ENCODE assay signal across 29 mouse cellular contexts in genomic region chr2:65249575-65249974, GRCm38 (mm10). TPM values are rescaled to one million over a fixed set of nuclear protein-coding genes. Genes with fewer than 3 reads are reported as not detected.
DNase-seq lines count a peak whose midpoint lies in the region; ATAC-seq and TF ChIP-seq lines count a peak whose summit lies in the region.
"Had no signal": no experiment of that assay in that cellular context is flagged by ENCODE, and none has a peak within 500 bp of the region (broad histone marks: within the 10 kb centered on the region; RNA-seq: fewer than 3 reads in every experiment).

No protein-coding gene starts in this region.

- H3K4me1 ChIP-seq in kidney, embryonic 16.5 days (ENCODE audit: insufficient read depth, low read length) = peaks cover 3% of the 10 kb centered on the region; the same call in 1 of the 2 replicates
- 0 out of 2 replicates have a peak, but pooled peaks cover 1% of the 10 kb centered on the region for H3K4me1 ChIP-seq in intestine, embryonic 14.5 days (replicated peaks; ENCODE audit: control insufficient read depth, insufficient read depth, low read length)
- H3K4me1 ChIP-seq in intestine, postnatal 0 days (replicated peaks; ENCODE audit: control insufficient read depth, insufficient read depth, low read length) = no peaks in the 10 kb centered on the region; the same call in 1 of the 2 replicates
- H3K4me1 ChIP-seq: embryonic facial prominence, embryonic 12.5 days; hindbrain, embryonic 10.5 days; hindbrain, embryonic 15.5 days; limb, embryonic 13.5 days; lung, embryonic 15.5 days; midbrain, embryonic 10.5 days; midbrain, embryonic 15.5 days had no signal

- peak; percentile 48 for DNase-seq in adrenal gland, postnatal 14 days
- DNase-seq in adrenal gland, adult 8-10 months = no peak
- DNase-seq in kidney, postnatal 14 days = no peak
- no peak for DNase-seq in intestine, embryonic 14.5 days (ENCODE audit: low spot score)
- DNase-seq in MN1 (ENCODE audit: low spot score) = no peak
- DNase-seq: cerebellum, adult 11-12 months; cerebellum, adult 9-11 months; embryo, embryonic 11 days; gastrocnemius, postnatal 14 days; heart, adult 2 months; heart, postnatal 10 days; kidney, postnatal 25 days; retina, postnatal 1 day; right cerebral cortex, postnatal 14 days; thymus, postnatal 25 days had no signal

- no peaks in the 10 kb centered on the region for H3K27me3 ChIP-seq in kidney, embryonic 16.5 days (ENCODE audit: insufficient read depth, low read length)
- H3K27me3 ChIP-seq in intestine, embryonic 14.5 days (replicated peaks; ENCODE audit: control insufficient read depth, insufficient read depth, low read length) = no peaks in the 10 kb centered on the region
- no peaks in the 10 kb centered on the region for H3K27me3 ChIP-seq in intestine, postnatal 0 days (replicated peaks; ENCODE audit: control insufficient read depth, insufficient read depth, low read length)
- H3K27me3 ChIP-seq: embryonic facial prominence, embryonic 12.5 days; heart, embryonic 13.5 days; hindbrain, embryonic 15.5 days; limb, embryonic 13.5 days; lung, embryonic 15.5 days; midbrain, embryonic 15.5 days had no signal

- H3K9ac ChIP-seq in kidney, embryonic 16.5 days (replicated peaks; ENCODE audit: low read length) = no peak overlapping the region
- no peak overlapping the region for H3K9ac ChIP-seq in intestine, embryonic 14.5 days (ENCODE audit: low read length)
- no peak overlapping the region for H3K9ac ChIP-seq in intestine, postnatal 0 days (ENCODE audit: low read depth, low read length)
- H3K9ac ChIP-seq: embryonic facial prominence, embryonic 12.5 days; heart, embryonic 13.5 days; hindbrain, embryonic 15.5 days; limb, embryonic 13.5 days; lung, embryonic 15.5 days; midbrain, embryonic 15.5 days had no signal

- peak overlapping the region; percentile 24; the same call in 1 of the 2 replicates for H3K27ac ChIP-seq in kidney, embryonic 16.5 days (ENCODE audit: low read length)
- H3K27ac ChIP-seq in intestine, embryonic 14.5 days (ENCODE audit: low read depth) = peak overlapping the region; percentile 22; the same call in 1 of the 2 replicates
- no peak overlapping the region for H3K27ac ChIP-seq in intestine, postnatal 0 days (ENCODE audit: low read depth, low read length)
- H3K27ac ChIP-seq: embryonic facial prominence, embryonic 12.5 days; heart, adult 2 months; hindbrain, embryonic 10.5 days; hindbrain, embryonic 15.5 days; limb, embryonic 13.5 days; lung, embryonic 15.5 days; midbrain, embryonic 10.5 days; midbrain, embryonic 15.5 days had no signal

- no peaks in the 10 kb centered on the region for H3K36me3 ChIP-seq in kidney, embryonic 16.5 days (ENCODE audit: insufficient read depth, low read length)
- H3K36me3 ChIP-seq in intestine, embryonic 14.5 days (ENCODE audit: control insufficient read depth, insufficient read depth, low read length) = no peaks in the 10 kb centered on the region
- no peaks in the 10 kb centered on the region for H3K36me3 ChIP-seq in intestine, postnatal 0 days (ENCODE audit: control insufficient read depth, insufficient read depth)
- H3K36me3 ChIP-seq: embryonic facial prominence, embryonic 12.5 days; heart, embryonic 13.5 days; hindbrain, embryonic 10.5 days; hindbrain, embryonic 15.5 days; limb, embryonic 13.5 days; lung, embryonic 15.5 days; midbrain, embryonic 10.5 days; midbrain, embryonic 15.5 days had no signal

- peak; percentile 75; the same call in 1 of the 2 replicates for ATAC-seq in kidney, embryonic 16.5 days (ENCODE audit: low FRiP score, low TSS enrichment)
- no peak for ATAC-seq in intestine, embryonic 14.5 days (replicated peaks; ENCODE audit: low FRiP score, low TSS enrichment, low read depth)
- ATAC-seq in intestine, postnatal 0 days = peak; percentile 56
- ATAC-seq: forebrain, embryonic 14.5 days; inflammation-experienced regulatory T-cells, adult 6 months; midbrain, embryonic 15.5 days had no signal

- no peaks in the 10 kb centered on the region for H3K9me3 ChIP-seq in kidney, embryonic 16.5 days (ENCODE audit: low read length)
- no peaks in the 10 kb centered on the region for H3K9me3 ChIP-seq in intestine, embryonic 14.5 days (ENCODE audit: control insufficient read depth, low read length)
- H3K9me3 ChIP-seq in intestine, postnatal 0 days (ENCODE audit: control insufficient read depth) = no peaks in the 10 kb centered on the region
- H3K9me3 ChIP-seq: embryonic facial prominence, embryonic 12.5 days; heart, embryonic 13.5 days; hindbrain, embryonic 10.5 days; hindbrain, embryonic 15.5 days; limb, embryonic 13.5 days; lung, embryonic 15.5 days; midbrain, embryonic 10.5 days; midbrain, embryonic 15.5 days had no signal

- no peak overlapping the region for H3K4me3 ChIP-seq in kidney, embryonic 16.5 days (ENCODE audit: low read length)
- no peak overlapping the region for H3K4me3 ChIP-seq in intestine, embryonic 14.5 days (ENCODE audit: low read depth, low read length)
- H3K4me3 ChIP-seq in intestine, postnatal 0 days (ENCODE audit: low read depth, low read length) = no peak overlapping the region
- H3K4me3 ChIP-seq: embryonic facial prominence, embryonic 12.5 days; heart, adult 2 months; heart, embryonic 13.5 days; hindbrain, embryonic 10.5 days; hindbrain, embryonic 15.5 days; limb, embryonic 13.5 days; lung, embryonic 15.5 days; midbrain, embryonic 10.5 days; midbrain, embryonic 15.5 days had no signal

- WGBS in kidney, embryonic 16.5 days = 30% methylated on average over 2 of the region's 2 CpGs
- 29% methylated on average over 2 of the region's 2 CpGs for WGBS in intestine, embryonic 14.5 days
- 20% methylated on average over 2 of the region's 2 CpGs for WGBS in intestine, postnatal 0 days

- no peak for TF ChIP-seq CTCF in intestine, postnatal 0 days (IDR thresholded peaks at IDR 0.05; ENCODE audit: low read depth)

- H3K4me2 ChIP-seq in kidney, embryonic 16.5 days (replicated peaks; ENCODE audit: low read depth, low read length) = no peak overlapping the region
- H3K4me2 ChIP-seq in intestine, embryonic 14.5 days (ENCODE audit: low read length) = no peak overlapping the region
- H3K4me2 ChIP-seq in intestine, postnatal 0 days (replicated peaks; ENCODE audit: low read depth) = no peak overlapping the region
- H3K4me2 ChIP-seq: embryonic facial prominence, embryonic 12.5 days; heart, embryonic 13.5 days; hindbrain, embryonic 15.5 days; limb, embryonic 13.5 days; liver, embryonic 11.5 days; lung, embryonic 15.5 days; midbrain, embryonic 15.5 days had no signal

RNA-seq across cellular contexts. Expression of gene Cobll1, which starts 10.4 kb away (rescaled TPM):
- total RNA-seq in adrenal gland, postnatal 14 days (2021) = 189 and 216 TPM in 2 replicates
- total RNA-seq in adrenal gland, adult 8-10 months (2022) = 100 to 1,000 TPM; 247 to 481 (median 339) TPM
- 21.2 and 25.9 TPM in 2 replicates for polyA plus RNA-seq in kidney, embryonic 16.5 days (2015; fragmentation: Nextera tagmentation; extraction: Ambion mirVana)
- polyA plus RNA-seq in intestine, embryonic 14.5 days (2014; fragmentation: Nextera tagmentation; extraction: Ambion mirVana) = 19.9 and 20.4 TPM in 2 replicates
- polyA plus RNA-seq in intestine, postnatal 0 days (2015; fragmentation: Nextera tagmentation; extraction: Ambion mirVana) = 14.2 and 17.3 TPM in 2 replicates
- total RNA-seq: MEL had no signal
